Mouse (Mus musculus) MEL (cell line): ENCODE data around the gene Slc4a1. TPM values are rescaled to one million over a fixed set of nuclear protein-coding genes. Genes with fewer than 3 reads are reported as not detected.
"Not testable (repeated sequence)": the region's sequence is repeated elsewhere in the genome, so short reads cannot be mapped to it uniquely, and the experiment has no call there.

Source experiments
- DNase-seq: peaks from one replicate; pipeline ENCODE4 v3.0.0; 2011; ENCODE audit warnings: low read depth, low spot score
- H3K27ac ChIP-seq: 2 replicates; pipeline ENCODE4 v1.5.1; 2012; ENCODE audit warnings: low read depth, mild to moderate bottlenecking, control low read depth, low read length, moderate library complexity; ENCODE audit not compliant: control insufficient read depth
- H3K27me3 ChIP-seq, 2 experiments: fragments of 150-350 bp in 1 of 2; sonication (generic) in 1 of 2; 2 replicates each; pipeline ENCODE4 v1.6.1; 2012; ENCODE audit warnings: low read length in 2 of 2, mild to moderate bottlenecking in 2 of 2, improper control_type of control experiment in 1 of 2, moderate library complexity in 1 of 2; ENCODE audit not compliant: insufficient read depth in 2 of 2, control insufficient read depth in 1 of 2
- H3K36me3 ChIP-seq, 2 experiments: 2 replicates each; pipeline ENCODE4 v1.6.1; 2012 to 2014; ENCODE audit warnings: low read length in 2 of 2, improper control_type of control experiment in 1 of 2, inconsistent platforms in 1 of 2, mild to moderate bottlenecking in 1 of 2; ENCODE audit not compliant: insufficient read depth in 2 of 2, control insufficient read depth in 1 of 2
- H3K4me1 ChIP-seq, 2 experiments: fragments of 150-350 bp in 1 of 2; sonication (generic) in 1 of 2; 2 replicates each; pipeline ENCODE4 v1.6.1; 2012; ENCODE audit warnings: low read length in 2 of 2, improper control_type of control experiment in 1 of 2, mild to moderate bottlenecking in 1 of 2; ENCODE audit not compliant: insufficient read depth in 2 of 2, control insufficient read depth in 1 of 2
- H3K4me3 ChIP-seq, 2 experiments: fragments of 150-350 bp in 1 of 2; sonication (generic) in 1 of 2; 2 replicates each; pipeline ENCODE4 v1.5.1; 2012; ENCODE audit warnings: low read depth in 2 of 2, low read length in 2 of 2, mild to moderate bottlenecking in 2 of 2, moderate library complexity in 2 of 2, control low read depth in 1 of 2, improper control_type of control experiment in 1 of 2; ENCODE audit not compliant: control insufficient read depth in 1 of 2, insufficient read depth in 1 of 2
- H3K79me2 ChIP-seq: 2 replicates; pipeline ENCODE4 v1.6.1; 2012; ENCODE audit warnings: mild to moderate bottlenecking, low read length, moderate library complexity; ENCODE audit not compliant: control insufficient read depth, poor library complexity, insufficient read depth
- H3K9ac ChIP-seq: 2 replicates; pipeline ENCODE4 v1.6.1; 2012; ENCODE audit warnings: low read depth, mild to moderate bottlenecking, control low read depth, low read length, moderate library complexity; ENCODE audit not compliant: control insufficient read depth, poor library complexity, severe bottlenecking
- H3K9me3 ChIP-seq: fragments of 150-350 bp; sonication (generic); replicated peaks from 2 replicates; pipeline ENCODE4 v1.6.1; 2012; ENCODE audit warnings: mild to moderate bottlenecking, low read length, improper control_type of control experiment, moderate library complexity; ENCODE audit not compliant: insufficient read depth
- ELF1 ChIP-seq: IDR thresholded peaks from 2 replicates; pipeline ENCODE4 v1.6.1; 2014; ENCODE audit warnings: low read depth, mild to moderate bottlenecking, inconsistent platforms, low read length, improper control_type of control experiment, moderate library complexity
- HCFC1 ChIP-seq: IDR thresholded peaks from 2 replicates; pipeline ENCODE4 v1.6.1; 2012; ENCODE audit warnings: low read depth, mild to moderate bottlenecking, inconsistent platforms, low read length, improper control_type of control experiment, moderate library complexity
- MYC ChIP-seq: IDR thresholded peaks from 2 replicates; pipeline ENCODE4 v1.6.1; 2011; ENCODE audit warnings: low read depth, mild to moderate bottlenecking, low read length, improper control_type of control experiment, moderate library complexity
- NELFE ChIP-seq: IDR thresholded peaks from 2 replicates; pipeline ENCODE4 v1.6.1; 2011; ENCODE audit warnings: low read depth, low read length, improper control_type of control experiment
- RAD21 ChIP-seq: IDR thresholded peaks from 2 replicates; pipeline ENCODE4 v1.6.1; 2011; ENCODE audit warnings: mild to moderate bottlenecking, low read depth, low read length, improper control_type of control experiment
- TCF12 ChIP-seq: IDR thresholded peaks from 2 replicates; pipeline ENCODE4 v1.6.1; 2014; ENCODE audit warnings: low read depth, mild to moderate bottlenecking, inconsistent platforms, low read length, improper control_type of control experiment, moderate library complexity
- ZMIZ1 ChIP-seq: IDR thresholded peaks from 2 replicates; pipeline ENCODE4 v1.6.1; 2012; ENCODE audit warnings: low read depth, mild to moderate bottlenecking, inconsistent platforms, low read length, improper control_type of control experiment, moderate library complexity
- ZNF384 ChIP-seq: IDR thresholded peaks from 2 replicates; pipeline ENCODE4 v1.6.1; 2012; ENCODE audit warnings: low read depth, mild to moderate bottlenecking, inconsistent platforms, low read length, improper control_type of control experiment
- polyA plus RNA-seq, 2 experiments: library from polyadenylated mRNA; stranded (reverse) in 1 of 2; unstranded in 1 of 2; fragments of >175 nt in 1 of 2; fragments of >200 nt in 1 of 2; gene quantifications; 2 replicates each; pipeline versions ENCODE4 v1.2.1 to v1.2.4; 2012; ENCODE audit warnings: low replicate concordance in 2 of 2, low read depth in 1 of 2; ENCODE audit not compliant: insufficient read length in 2 of 2, insufficient read depth in 1 of 2, missing spikeins in 1 of 2
- total RNA-seq: library from RNA; depleted of rRNA; stranded (reverse); fragments of 300-350 nt; gene quantifications from 2 replicates; pipeline ENCODE4 v1.2.3, GENCODE M21; 2012; rRNA removed

The Slc4a1 gene
- total RNA-seq (0.23 and 0.36 TPM in 2 replicates), polyA plus RNA-seq (under 1 TPM in 1 of 2 experiments, not detected in 1; 0.35 TPM)

DNA sequence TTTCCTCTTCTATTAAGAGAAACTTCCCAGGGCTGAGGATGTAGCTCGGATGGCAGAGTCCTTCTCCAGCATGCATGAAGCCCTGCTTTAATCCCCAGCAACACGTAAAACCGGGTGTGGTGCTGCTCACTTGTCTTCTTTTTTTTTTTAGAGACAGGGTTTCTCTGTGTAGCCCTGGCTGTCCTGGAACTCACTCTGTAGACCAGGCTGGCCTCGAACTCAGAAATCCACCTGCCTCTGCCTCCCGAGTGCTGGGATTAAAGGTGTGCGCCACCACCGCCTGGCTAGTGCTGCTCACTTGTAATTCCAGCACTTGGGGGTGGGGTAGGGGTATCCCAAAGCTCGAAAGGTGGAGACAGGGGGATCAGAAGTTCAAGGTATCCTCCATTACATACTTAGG, at the start of gene Slc4a1:
TSS of gene Slc4a1 (minus strand) at position 101 of the 400 bp plus-strand sequence.
- H3K4me1 ChIP-seq, H3K36me3 ChIP-seq, H3K9ac ChIP-seq, H3K9me3 ChIP-seq, H3K4me3 ChIP-seq, DNase-seq, H3K27ac ChIP-seq, H3K79me2 ChIP-seq: not testable (repeated sequence)
- H3K27me3 ChIP-seq = peaks cover 2 to 21% of the 10 kb centered on the region in 2 experiments; a peak in 3 of 4 replicates

DNA sequence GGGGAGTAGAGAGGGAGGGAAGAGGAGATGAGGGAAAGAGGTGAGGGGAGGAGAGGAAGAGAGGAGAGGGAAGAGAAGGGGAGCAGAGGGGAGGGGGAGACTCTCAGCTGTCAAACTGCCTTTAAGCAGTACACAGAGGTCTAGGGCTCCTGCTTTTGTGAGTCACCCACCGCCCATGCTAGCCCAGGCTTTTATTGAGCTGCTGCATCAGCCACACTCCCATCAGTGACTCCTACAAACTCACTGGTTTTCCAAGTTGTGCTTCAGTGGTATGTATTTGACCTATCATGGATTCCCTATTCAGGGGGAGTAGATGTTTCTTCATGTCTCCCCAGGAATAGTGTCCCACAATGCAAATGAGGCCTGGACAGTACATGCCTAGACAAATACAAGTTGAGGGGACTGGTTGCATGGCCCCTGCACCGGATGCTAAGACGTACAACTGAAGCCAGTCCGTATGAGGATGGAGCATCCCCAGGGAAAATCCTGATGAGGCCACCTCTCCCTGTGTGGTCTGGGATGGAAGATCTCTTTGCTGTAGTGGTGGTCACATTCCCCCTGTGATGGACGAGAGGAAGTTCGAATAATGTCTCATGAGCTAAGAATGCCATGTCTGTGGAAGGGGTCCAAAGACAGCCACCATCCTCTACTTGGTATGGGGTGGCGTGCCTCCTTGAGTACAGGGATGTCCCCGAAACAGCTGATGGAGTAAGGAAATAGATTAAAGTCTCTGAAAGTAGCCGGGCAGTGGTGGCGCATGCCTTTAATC, 49.2 kb upstream of the Slc4a1 start:
- no peak overlapping the region for H3K9ac ChIP-seq
- H3K27me3 ChIP-seq = peaks cover 12 to 39% of the 10 kb centered on the region in 2 experiments
- H3K79me2 ChIP-seq = no peaks in the 10 kb centered on the region
- H3K4me1 ChIP-seq = peaks cover 4 to 7% of the 10 kb centered on the region in 2 experiments; a peak in 3 of 4 replicates
- no peak overlapping the region for H3K27ac ChIP-seq
- no peak for TF ChIP-seq ELF1
- no peak for TF ChIP-seq ZNF384
- TF ChIP-seq NELFE = no peak
- TF ChIP-seq ZMIZ1 = no peak
- no peak for TF ChIP-seq HCFC1
- TF ChIP-seq MYC = no peak
- H3K4me3 ChIP-seq = no peak overlapping the region
- no peaks in the 10 kb centered on the region for H3K9me3 ChIP-seq
- no peak for DNase-seq
- no peaks in the 10 kb centered on the region; a peak in 1 of 4 replicates for H3K36me3 ChIP-seq

DNA sequence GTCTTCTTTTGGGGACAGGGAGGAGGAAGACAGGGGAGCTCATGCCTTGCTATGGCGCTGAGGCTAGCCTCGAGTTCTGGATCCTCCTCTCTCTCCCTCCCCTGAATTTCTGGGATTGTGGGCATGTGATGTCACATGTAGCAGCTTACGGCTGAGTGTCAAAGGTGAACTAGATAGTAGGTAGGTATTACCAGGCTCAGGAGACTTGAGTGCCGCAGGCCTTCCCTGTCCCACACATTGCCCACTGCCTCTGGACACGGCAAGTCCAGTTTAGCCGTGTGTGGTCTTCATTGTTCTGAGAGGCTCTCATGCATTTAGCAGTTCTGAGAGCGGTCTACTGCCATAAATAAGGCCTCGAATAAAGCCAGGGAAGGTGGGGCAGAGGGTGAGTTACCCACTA, 47.1 kb upstream of the Slc4a1 start:
- H3K9me3 ChIP-seq = no peaks in the 10 kb centered on the region
- no peak for TF ChIP-seq TCF12
- no peak for TF ChIP-seq RAD21
- TF ChIP-seq, all 39 proteins: peak for 0
- H3K36me3 ChIP-seq = peaks cover 0 to 9% of the 10 kb centered on the region in 2 experiments; a peak in 2 of 4 replicates
- peaks cover 11 to 17% of the 10 kb centered on the region in 2 experiments for H3K4me1 ChIP-seq
- no peak overlapping the region for H3K4me3 ChIP-seq
- no peak overlapping the region for H3K27ac ChIP-seq
- no peak overlapping the region for H3K9ac ChIP-seq
- peaks cover 4 to 24% of the 10 kb centered on the region in 2 experiments for H3K27me3 ChIP-seq
- H3K79me2 ChIP-seq = no peaks in the 10 kb centered on the region; the same call in 1 of the 2 replicates
- DNase-seq = no peak
